Mouse (Mus musculus): ENCODE data around the gene Osbpl8.
"Not testable (repeated sequence)": the region's sequence is repeated elsewhere in the genome, so short reads cannot be mapped to it uniquely, and the experiment has no call there.

Gene Osbpl8

DNA sequence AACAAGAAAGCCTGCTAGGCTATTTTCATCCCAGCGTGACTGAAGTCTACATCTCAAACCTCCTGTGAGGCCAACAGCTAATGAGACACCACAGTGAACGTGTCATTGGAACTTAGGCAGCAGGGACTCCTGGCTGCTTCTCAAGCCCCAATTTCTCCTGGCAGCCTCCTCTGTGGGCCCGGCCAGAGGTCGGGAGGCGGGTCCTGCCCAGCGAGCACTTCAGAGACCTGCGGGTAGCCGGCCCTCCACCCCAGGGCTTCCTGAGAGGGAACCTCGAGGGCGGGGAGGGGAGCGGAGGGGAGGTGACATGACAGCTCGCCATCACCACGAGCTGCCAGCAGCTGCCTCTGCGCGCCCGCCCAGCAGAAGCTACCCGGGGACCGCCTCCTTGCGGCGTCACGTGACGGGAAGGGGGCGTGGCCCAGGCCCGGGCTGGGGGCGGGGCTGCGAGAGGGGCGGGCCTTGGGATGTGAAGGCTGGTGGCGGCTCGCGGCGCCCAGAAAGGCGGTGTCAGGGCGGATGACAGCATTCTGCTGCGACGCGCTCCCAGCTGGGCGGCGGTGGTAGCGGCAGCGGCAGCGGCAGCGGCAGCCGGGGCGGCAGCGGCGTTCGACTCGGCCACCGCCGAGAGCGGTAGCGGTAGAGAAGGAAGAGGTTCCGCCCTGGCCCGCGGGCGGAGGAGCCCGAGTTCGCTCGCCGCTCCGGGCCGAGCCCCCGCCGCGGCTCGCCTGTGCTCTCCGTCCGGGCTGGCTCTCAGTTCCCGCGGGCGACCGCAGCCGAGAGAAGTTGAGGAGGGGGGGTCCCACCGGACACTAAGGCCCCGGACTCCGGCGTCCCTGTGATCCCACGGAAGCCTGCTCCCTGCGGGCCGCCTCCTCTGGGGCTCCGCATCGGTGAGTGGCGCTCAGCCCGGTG, at the start of gene Osbpl8:
Gene Osbpl8, plus strand, starts transcription at position 449 of the 915 bp plus-strand sequence.
- DNase-seq (ENCODE audit: low spot score) = peak; percentile 95

DNA sequence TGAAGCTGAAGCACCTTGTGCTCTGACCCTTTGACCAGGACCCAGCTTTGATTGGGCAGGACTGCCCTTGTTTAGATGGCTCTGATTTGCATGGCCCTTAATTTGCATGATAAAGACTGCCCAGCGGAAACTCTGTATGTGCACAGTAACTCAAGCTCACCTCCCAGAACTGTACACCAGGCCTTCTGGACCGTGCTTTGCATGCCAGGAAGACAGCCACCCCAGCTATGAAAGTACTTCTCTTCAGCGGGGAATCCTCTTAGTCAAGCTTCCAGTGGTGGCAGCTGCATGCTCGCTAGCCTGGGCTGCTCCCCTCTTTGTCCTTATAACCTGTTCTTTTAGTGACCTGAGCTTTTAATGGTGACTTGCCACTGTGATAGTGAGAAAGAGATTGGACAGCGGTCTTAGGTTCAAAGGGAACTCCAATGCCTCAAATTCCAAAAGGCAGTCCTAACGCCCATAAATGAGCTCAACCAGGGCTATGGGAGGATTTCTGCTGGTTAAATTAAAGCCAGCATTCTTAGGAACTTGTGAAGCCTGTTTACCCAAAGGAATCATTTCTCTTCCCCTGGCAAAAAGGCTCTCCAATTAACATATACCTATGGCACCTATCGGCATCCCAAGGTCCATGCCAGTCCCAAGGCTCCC, 47.2 kb upstream of the Osbpl8 start:
- no peak for DNase-seq (ENCODE audit: low spot score)

DNA sequence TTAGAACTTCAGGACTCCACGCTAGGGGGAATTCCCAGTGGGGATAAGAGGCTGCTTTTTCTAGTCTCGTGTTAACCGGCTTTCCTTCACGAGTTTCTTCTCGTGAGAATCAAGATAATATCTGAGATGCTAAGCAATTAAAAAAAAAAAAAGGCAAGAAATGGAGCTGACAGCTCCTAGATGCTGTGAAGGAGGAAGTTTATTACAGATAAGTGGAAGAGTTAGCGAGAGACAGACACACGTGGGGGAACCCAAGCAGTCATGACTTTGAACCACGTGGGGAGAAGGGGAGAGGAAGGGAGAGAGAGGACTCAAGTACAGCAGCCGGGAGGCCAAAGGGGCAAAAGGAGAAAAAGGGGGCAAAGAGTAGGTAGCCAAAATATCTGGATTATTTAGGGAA, 46.3 kb upstream of the Osbpl8 start:
- DNase-seq (ENCODE audit: low spot score) = no peak

DNA sequence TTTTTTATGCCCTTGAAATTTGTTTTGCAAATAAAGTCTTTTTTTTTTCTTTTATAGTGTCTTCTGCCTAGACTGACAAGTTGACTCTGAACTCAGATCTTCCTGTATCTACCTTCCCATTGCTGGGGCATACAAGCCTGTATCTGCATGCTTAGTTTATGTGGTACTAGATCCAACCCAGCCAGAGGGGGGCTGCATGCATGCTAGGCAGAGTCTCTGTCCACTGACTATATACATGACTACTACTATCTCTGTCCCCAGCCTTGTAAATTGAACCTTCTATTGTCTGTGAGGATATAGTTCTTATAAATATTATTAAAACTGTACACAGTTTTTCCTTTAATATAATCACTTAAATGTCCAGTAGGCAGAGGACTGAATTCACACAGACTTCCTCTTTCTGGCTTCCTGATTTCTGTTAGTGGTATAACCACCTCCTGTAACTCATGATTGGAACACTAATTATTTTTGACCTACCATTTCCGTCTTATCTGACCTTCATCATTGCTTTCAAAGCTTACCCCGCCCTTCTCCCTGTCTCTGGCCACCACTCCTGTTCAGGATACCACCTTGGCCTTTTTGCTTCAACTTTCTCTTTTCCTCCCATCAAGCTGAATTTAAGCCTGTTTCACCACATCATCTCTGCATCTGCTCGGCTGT, 45.4 kb upstream of the Osbpl8 start:
- no peak for DNase-seq (ENCODE audit: low spot score)

DNA sequence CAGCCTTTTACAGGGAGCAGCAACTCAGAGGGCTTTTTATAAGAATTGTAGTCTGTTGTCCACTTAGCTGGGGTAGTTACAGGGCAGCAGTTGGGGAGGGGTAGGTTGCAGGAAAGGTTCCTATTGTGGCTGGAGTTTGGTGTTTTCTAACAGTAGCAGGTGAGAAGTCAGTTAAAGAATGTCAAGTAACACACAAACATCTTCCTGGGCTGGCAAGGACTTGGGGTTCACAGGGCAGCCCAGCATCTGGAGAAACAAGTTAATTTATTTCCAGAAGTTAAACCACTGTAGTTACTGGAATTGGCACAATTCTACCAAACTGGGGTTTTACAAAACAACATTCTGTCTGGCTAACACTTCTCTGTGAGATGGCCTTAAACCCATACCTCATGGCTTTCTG, 44.8 kb upstream of the Osbpl8 start:
- no peak for DNase-seq (ENCODE audit: low spot score)

DNA sequence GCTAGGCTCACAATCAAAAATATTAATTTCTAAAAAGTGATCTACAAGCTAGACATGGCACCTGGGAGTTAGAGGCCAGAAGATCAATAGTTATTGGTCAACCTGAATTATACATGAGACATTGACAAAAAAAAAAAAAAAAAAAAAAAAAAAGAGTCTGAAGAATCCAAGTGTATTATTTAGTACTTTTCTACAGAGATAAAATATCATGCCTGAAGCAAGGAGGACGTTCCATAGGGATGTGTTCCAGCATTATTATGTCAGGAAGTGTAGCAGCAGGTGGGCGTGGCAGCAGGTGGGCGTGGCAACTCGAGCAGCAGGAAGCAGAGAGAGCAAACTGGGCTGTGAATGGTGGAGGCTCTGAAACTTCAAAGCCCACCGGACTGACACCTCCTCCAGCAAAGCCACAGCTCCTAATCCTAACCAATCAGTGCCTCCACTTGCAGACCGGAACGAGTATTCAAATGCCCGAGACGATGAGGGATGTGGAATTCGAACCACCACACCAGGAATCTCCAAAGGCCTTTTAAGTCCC, 41.6 kb upstream of the Osbpl8 start:
- DNase-seq (ENCODE audit: low spot score) = no peak

DNA sequence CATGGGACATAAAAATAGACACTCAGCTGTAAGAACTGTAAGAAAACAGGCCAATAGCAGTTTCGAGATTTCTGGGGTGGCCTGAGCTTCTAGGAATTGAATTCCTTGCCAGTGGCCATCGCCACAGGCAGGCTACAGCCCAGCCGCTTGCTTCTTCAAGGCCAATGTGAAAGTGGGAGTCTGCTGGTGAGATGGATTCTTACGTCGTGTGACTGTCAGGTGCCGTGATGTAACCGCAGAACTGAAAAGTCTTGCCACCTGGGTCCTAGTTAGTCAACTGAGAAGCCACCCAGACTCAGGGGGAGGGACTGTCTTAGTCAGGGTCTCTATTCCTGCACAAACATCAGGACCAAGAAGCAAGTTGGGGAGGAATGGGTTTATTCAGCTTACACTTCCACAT, 40.4 kb upstream of the Osbpl8 start:
- DNase-seq (ENCODE audit: low spot score) = no peak

DNA sequence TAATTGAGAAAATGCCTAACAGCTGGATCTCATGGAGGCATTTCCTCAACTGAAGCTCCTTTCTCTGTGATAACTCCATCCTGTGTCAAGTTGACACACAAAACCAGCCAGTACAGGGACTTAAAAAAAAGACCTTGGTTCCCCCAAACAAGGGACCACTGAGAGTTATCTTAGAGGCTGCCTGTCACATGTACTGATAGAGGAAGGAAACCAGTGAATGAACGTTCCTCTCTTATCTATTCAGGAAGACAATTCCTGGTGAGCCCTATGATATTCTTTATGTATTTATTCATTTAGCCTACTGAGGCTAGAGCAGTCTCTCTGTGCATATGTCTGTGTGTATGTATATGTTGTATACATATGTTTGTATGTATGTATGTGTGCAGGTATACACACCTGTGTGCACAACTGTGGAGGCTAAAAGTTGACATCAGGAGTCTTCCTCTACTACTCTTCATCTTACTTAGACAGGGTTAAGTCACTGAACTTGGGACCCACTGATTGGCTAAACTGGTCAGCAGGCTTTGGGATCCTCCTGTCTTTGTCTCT, 39.7 kb upstream of the Osbpl8 start:
- no peak for DNase-seq (ENCODE audit: low spot score)

DNA sequence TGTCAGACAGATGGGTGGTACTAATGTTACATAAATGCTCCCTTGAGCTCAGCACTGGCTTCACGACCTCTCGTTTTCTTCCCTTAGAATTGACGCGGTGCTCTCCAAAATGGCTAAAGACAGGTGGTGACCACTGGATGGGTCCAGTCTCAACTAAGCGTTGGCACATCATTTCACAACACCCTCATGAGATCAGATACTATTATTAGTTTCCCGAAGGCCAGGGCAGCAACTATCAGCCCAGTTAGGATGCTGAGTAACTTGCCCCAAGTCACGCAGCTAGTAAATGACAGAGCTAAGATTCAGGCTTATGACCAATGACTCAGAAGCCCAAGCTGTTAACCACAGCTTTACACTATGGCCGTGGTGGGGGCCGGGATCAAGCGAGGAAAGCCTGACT, 37.2 kb upstream of the Osbpl8 start:
- DNase-seq (ENCODE audit: low spot score) = no peak

DNA sequence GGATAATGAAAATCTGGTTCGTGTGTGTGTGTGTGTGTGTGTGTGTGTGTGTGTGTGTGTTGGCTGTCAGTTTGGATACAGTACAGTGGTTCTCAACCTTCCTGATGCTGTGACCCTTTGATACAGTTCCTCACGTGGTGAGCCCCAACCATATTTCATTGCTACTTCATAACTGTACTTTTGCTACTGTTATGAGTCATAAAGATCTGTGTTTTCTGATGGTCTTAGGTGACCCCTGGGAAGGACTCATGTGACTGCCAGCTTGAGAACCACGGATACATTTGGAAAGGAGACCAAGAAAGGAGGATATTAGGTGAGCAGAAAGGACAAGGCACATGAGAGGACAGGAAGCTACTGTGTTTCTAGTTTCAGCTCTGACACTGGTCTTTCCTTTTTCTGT, 36.1 kb upstream of the Osbpl8 start:
- DNase-seq (ENCODE audit: low spot score) = no peak

DNA sequence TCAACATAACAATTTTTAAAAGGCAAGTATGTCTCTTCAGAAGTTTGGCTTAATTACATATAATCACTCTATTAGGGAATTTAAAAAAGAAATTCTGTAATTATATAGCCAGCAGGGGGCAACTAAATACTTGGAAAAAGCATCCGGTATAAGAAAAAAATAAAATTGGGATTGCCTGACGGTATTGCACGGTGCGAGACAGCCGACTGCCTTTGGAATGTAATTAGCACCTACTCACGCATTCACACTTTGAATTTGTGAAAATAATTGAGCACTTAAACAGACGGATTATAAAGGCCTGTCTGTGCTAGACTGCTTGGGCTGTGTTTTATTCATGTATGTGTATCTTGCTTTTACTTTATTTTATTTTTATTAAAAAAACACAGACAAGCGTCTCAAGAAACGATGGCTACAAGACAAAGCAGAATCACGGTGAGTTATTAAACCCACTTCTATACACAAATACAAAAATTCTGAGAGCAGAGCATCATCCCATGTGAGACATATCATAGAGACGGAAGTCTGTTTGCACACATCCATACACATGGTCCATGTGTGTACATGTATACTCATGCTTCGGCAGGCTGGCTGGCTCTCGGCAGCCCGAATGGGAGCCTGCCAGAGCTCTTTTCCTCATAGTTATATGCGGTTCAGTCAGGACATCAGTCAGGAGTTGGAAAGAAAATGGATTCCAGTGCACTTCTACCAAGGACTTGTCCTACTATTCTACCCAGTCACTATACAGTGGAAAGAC, 34.5 kb upstream of the Osbpl8 start:
- DNase-seq (ENCODE audit: low spot score) = no peak

DNA sequence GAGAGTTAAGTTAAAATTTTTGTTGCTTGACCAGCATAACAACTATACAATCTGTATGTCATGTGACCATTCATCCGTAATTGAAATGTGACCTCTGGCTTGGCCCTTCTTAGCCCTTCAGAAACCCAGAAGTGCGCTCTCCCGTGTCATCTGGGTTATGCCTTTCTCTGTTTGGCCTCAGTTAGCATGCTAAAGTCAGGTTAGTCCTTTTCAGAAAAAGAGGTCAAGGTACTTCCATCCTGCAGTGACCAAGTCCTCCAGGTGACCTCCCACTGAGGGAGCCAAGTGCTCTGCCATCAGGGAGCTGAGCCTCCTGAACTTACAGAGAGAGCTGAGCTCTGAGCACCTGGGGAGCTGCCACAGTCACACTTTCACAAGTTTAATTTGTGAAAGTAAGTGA, 33.7 kb upstream of the Osbpl8 start:
- DNase-seq (ENCODE audit: low spot score) = peak; percentile 7

DNA sequence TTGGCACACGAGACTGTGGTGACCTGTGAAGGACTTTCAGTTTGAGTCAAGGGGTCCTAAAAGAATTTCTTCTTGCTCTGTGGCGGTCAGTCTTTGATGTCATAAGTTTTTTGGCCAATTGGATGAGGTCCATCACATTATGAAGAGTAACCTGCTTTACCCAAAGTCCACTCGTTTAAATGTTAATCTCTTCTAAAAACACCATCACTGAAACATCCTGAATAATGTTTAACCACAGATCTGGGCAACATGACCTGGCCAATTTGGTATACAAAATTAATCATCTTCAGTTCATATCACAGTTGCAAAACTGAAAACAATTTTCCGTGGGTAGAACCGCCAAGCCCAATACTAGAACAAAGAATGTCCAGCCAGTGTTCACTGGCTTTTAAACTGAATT, 31.3 kb upstream of the Osbpl8 start:
- no peak for DNase-seq (ENCODE audit: low spot score)

DNA sequence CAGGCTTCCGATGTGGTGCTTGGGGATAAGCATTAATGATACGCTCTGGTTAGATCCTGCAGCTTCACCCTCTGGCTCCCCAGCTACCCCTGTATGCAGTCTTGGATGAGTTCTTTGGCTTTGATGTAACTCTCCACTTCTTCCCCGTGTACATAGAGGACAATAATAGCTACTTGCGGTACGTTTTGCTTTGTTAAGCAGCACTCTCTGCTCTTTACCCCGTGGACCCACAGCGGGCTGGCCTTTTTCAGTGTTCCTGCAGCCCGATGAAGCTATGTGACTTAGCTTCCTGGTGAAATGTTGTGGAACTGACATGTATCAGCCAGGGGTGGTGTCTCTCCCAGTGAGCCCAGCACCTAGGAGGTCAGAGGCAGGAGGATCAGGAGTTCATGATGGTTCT, 30.6 kb upstream of the Osbpl8 start:
- DNase-seq (ENCODE audit: low spot score) = no peak

DNA sequence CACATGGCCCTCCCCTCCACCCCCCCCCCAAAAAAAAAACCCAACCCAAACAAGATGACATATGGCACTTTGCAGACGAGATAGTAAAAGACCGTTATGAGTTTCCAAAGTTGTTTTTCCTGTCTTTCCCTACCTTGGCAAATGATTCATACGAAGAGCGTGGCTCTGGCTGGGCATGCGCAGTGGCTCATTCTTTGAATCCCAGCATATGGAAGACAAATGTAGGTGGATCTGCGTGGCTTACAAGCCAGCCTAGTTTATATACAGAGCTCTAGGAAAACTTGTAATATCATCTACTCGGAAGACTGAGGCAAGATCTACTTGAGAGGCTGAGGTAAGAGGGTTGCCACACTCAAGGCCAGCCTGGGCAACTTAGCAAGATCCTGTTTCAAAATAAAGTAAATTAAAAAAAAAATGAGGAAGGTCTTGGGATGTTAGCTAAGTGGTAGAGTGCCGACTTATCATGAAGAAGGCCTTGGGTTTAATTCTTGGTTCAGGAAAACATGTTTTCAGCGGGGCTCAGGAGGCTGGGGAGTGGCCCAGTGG, 30.1 kb upstream of the Osbpl8 start:
- DNase-seq (ENCODE audit: low spot score) = no peak

DNA sequence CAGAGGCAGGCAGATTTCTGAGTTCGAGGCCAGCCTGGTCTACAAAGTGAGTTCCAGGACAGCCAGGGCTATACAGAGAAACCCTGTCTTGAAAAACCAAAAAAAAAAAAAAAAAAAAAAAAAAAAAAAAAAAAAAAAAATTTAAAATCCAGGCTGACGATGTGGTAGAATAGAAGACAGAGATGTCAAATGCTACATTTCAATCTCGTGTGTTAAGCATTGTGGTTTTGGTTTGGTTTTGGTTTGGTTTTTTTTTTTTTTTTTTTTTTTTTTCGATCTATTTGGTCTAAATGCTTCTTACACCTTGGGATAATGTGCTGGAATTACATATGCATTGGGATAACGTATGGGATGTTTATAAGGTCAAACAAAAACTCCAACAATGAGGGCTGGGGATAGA, 28.2 kb upstream of the Osbpl8 start:
- DNase-seq (ENCODE audit: low spot score) = not testable (repeated sequence)

DNA sequence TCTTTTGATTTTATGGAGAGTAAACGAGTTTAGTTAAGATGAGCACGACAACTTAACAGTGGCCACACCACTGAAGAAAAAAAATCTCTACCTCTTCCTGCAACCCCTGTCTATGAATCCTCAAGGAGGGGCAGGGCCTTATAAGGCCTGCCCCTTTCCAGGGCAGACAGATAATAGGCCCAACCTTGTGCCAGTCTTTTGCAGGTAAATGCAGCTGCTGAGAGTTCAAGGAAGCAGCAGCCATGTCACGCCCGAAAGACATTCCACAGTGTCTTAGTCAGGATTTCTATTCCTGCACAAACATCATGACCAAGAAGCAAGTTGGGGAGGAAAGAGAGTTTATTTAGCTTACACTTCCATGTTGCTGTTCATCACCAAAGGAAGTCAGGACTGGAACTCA, 26.6 kb upstream of the Osbpl8 start:
- no peak for DNase-seq (ENCODE audit: low spot score)

DNA sequence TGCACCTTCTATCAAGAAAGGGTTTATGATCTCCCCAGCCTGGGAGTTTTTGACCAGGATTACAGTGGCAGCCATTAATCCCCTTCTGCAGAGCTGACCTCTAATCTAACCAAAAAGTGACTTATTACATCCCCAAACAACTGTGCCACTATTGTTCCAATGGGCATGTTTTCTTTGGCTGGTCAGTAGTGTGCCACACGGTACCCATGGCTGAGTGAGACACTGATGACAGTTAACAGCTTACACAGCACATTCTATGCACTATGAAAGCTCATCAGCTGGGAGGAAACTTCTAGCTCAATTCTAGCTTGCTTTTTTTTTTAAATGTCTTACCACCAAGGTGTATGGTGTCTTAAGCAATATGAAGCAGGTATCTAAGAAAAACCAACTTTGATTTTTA, 25.4 kb upstream of the Osbpl8 start:
- DNase-seq (ENCODE audit: low spot score) = no peak

DNA sequence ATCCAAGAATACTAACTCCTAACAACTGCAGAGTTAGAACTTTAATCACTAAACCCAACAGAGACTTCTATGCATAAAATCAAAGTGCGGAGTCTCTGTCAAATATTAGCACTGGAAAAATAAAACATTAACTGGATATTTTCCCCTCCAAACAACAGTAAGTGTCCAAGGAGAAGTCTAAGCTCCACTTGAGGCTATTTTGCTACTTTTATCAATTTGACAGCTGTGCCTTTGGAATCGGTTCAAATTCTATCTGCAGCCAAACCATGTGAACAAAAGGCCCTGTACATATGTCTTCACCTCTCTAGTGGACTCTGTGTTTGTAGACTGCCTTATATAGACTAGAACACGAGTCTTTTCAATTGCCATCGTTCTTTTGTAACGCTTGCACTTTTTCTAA, 24.7 kb upstream of the Osbpl8 start:
- no peak for DNase-seq (ENCODE audit: low spot score)

DNA sequence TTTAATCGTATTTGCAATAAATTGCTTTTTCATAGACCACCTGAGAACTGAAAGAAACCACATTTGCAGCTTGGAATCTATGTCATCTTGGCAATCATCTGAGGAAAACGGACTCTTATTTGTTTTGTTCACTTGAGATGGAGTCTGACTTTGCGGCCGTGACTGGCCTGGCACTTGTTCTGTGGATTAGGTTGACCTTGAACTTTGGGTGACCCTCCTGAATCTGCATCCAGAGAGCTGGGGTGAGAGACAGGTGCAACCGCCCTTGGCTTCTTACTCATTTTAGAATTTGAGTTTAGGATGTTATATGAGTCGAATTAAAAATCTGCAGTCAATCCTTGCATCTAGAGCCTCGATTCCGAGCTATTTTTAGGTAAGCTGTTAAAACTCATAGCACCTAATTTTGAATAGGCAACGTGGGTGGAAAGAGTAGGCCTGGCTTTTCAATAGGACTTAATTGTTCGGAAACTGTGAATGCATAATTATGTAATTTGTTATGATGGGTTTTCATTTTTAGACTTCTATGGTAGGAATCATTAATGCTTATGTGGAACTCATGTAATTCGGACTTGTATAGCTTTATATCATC, 20.1 kb upstream of the Osbpl8 start:
- no peak for DNase-seq (ENCODE audit: low spot score)

DNA sequence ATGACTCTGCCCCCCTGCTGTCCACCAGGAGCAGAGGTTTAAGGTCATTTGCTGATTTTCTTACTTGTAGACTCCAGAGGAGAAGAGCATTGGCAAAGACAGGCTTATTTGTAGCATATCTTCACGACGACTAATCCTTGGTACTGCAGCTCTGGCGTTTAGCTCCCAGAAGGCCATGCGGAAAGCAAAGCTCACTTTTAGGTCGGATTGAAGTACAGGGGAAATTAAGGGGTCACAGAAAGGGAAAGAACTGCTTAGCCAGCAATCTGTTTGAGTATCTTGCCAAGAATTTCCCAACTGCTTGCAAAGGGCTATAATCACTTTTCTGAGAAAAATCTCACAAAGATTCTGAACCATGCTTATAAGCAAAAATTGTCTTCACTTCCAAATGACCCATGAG, 14.8 kb upstream of the Osbpl8 start:
- no peak for DNase-seq (ENCODE audit: low spot score)
